Mouse (Mus musculus): ENCODE data around the gene Gm5244. TPM values are rescaled to one million over a fixed set of nuclear protein-coding genes. Genes with fewer than 3 reads are reported as not detected.
A peak's percentile ranks its signal among the peaks of the same experiment; 100 is the strongest.

Gene Gm5244
- polyA plus RNA-seq (2015; fragmentation: Nextera tagmentation; extraction: Ambion mirVana): not detected in 2 replicates

- no peak within 1 kb of the TSS for H3K4me3 ChIP-seq
- H3K9ac ChIP-seq: no peak within 1 kb of the TSS
- H3K4me1 ChIP-seq: no peaks in the 10 kb centered on the region
- H3K27ac ChIP-seq: no peak within 1 kb of the TSS
- no peaks in the 10 kb centered on the region for H3K27me3 ChIP-seq
- no peaks in the 10 kb centered on the region for H3K9me3 ChIP-seq
- no peak within 1 kb of the TSS for H3K4me2 ChIP-seq
- no peak for ATAC-seq (ENCODE audit: insufficient number of reproducible peaks, low FRiP score, low TSS enrichment, low read depth)
- H3K36me3 ChIP-seq: no peaks in the 10 kb centered on the region
Measured at GRCm38 (mm10) chr19:12846382-12846781, at the start of gene Gm5244. Gm5244 (plus strand) TSS chr19:12846682.

GRCm38 (mm10) chr19:12797071-12797470, 49.4 kb upstream of the Gm5244 start:
- Histone ChIP-seq H3K36me3 (no peaks in the 10 kb centered on the region), H3K9me3 (no peaks in the 10 kb centered on the region), H3K4me2 (peak overlapping the region; percentile 70), H3K4me1 (0 out of 2 replicates have a peak, but pooled peaks cover 2% of the 10 kb centered on the region), H3K27me3 (no peaks in the 10 kb centered on the region), H3K9ac (peak overlapping the region; percentile 50; the same call in 1 of the 2 replicates), H3K27ac (peak overlapping the region; percentile 100), H3K4me3 (peak overlapping the region; percentile 99)
- ATAC-seq (ENCODE audit: insufficient number of reproducible peaks, low FRiP score, low TSS enrichment, low read depth): no peak
- under 1% methylated on average over 7 of the region's 7 CpGs for WGBS

- no peak for ATAC-seq (ENCODE audit: insufficient number of reproducible peaks, low FRiP score, low TSS enrichment, low read depth)
- Histone ChIP-seq H3K27ac (no peak overlapping the region), H3K9ac (no peak overlapping the region), H3K4me3 (no peak overlapping the region), H3K9me3 (no peaks in the 10 kb centered on the region), H3K36me3 (no peaks in the 10 kb centered on the region), H3K4me1 (no peaks in the 10 kb centered on the region), H3K27me3 (no peaks in the 10 kb centered on the region), H3K4me2 (no peak overlapping the region)
- WGBS: 80% methylated on average over 4 of the region's 4 CpGs
Measured at GRCm38 (mm10) chr19:12798404-12798803, 48.1 kb upstream of the Gm5244 start.

- no peaks in the 10 kb centered on the region for H3K4me1 ChIP-seq
- no peak overlapping the region for H3K27ac ChIP-seq
- H3K27me3 ChIP-seq: no peaks in the 10 kb centered on the region
- ATAC-seq (ENCODE audit: insufficient number of reproducible peaks, low FRiP score, low TSS enrichment, low read depth): no peak
- no peaks in the 10 kb centered on the region for H3K36me3 ChIP-seq
- H3K9me3 ChIP-seq: no peaks in the 10 kb centered on the region
- no peak overlapping the region for H3K9ac ChIP-seq
- no peak overlapping the region for H3K4me2 ChIP-seq
- no peak overlapping the region for H3K4me3 ChIP-seq
- 83% methylated on average over 3 of the region's 3 CpGs for WGBS
Measured at GRCm38 (mm10) chr19:12799081-12799480, 47.4 kb upstream of the Gm5244 start.

GRCm38 (mm10) chr19:12800621-12801020, 45.9 kb upstream of the Gm5244 start:
- Histone ChIP-seq H3K9me3 (no peaks in the 10 kb centered on the region), H3K27ac (no peak overlapping the region), H3K4me3 (no peak overlapping the region), H3K36me3 (no peaks in the 10 kb centered on the region), H3K27me3 (no peaks in the 10 kb centered on the region), H3K4me2 (no peak overlapping the region), H3K4me1 (no peaks in the 10 kb centered on the region), H3K9ac (no peak overlapping the region)
- 74% methylated on average over 2 of the region's 2 CpGs for WGBS
- ATAC-seq (ENCODE audit: insufficient number of reproducible peaks, low FRiP score, low TSS enrichment, low read depth): no peak

- Histone ChIP-seq H3K9ac (no peak overlapping the region), H3K9me3 (no peaks in the 10 kb centered on the region), H3K4me2 (no peak overlapping the region), H3K27me3 (no peaks in the 10 kb centered on the region), H3K4me1 (no peaks in the 10 kb centered on the region), H3K4me3 (no peak overlapping the region), H3K27ac (no peak overlapping the region), H3K36me3 (no peaks in the 10 kb centered on the region)
- no peak for ATAC-seq (ENCODE audit: insufficient number of reproducible peaks, low FRiP score, low TSS enrichment, low read depth)
- 65% methylated on average over 3 of the region's 3 CpGs for WGBS
Measured at GRCm38 (mm10) chr19:12801046-12801445, 45.4 kb upstream of the Gm5244 start.

GRCm38 (mm10) chr19:12802830-12803229, 43.7 kb upstream of the Gm5244 start:
- Histone ChIP-seq H3K9ac (no peak overlapping the region), H3K9me3 (no peaks in the 10 kb centered on the region), H3K27me3 (no peaks in the 10 kb centered on the region), H3K4me3 (no peak overlapping the region), H3K4me1 (no peaks in the 10 kb centered on the region), H3K27ac (no peak overlapping the region), H3K36me3 (no peaks in the 10 kb centered on the region), H3K4me2 (no peak overlapping the region)
- ATAC-seq (ENCODE audit: insufficient number of reproducible peaks, low FRiP score, low TSS enrichment, low read depth): no peak
- 75% methylated on average over 3 of the region's 3 CpGs for WGBS

- H3K4me3 ChIP-seq: no peak overlapping the region
- no peaks in the 10 kb centered on the region for H3K4me1 ChIP-seq
- 100% methylated on average over 1 of the region's 1 CpGs for WGBS
- H3K27me3 ChIP-seq: no peaks in the 10 kb centered on the region
- no peak overlapping the region for H3K27ac ChIP-seq
- no peak overlapping the region for H3K4me2 ChIP-seq
- H3K9ac ChIP-seq: no peak overlapping the region
- H3K9me3 ChIP-seq: no peaks in the 10 kb centered on the region
- no peak for ATAC-seq (ENCODE audit: insufficient number of reproducible peaks, low FRiP score, low TSS enrichment, low read depth)
- no peaks in the 10 kb centered on the region for H3K36me3 ChIP-seq
Measured at GRCm38 (mm10) chr19:12804237-12804636, 42.2 kb upstream of the Gm5244 start.

GRCm38 (mm10) chr19:12805730-12806129, 40.8 kb upstream of the Gm5244 start:
- H3K36me3 ChIP-seq: no peaks in the 10 kb centered on the region
- H3K9me3 ChIP-seq: no peaks in the 10 kb centered on the region
- no peaks in the 10 kb centered on the region for H3K4me1 ChIP-seq
- WGBS: 80% methylated on average over 3 of the region's 3 CpGs
- ATAC-seq (ENCODE audit: insufficient number of reproducible peaks, low FRiP score, low TSS enrichment, low read depth): no peak
- H3K4me3 ChIP-seq: no peak overlapping the region
- no peak overlapping the region for H3K4me2 ChIP-seq
- H3K27ac ChIP-seq: no peak overlapping the region
- no peaks in the 10 kb centered on the region for H3K27me3 ChIP-seq
- no peak overlapping the region for H3K9ac ChIP-seq

GRCm38 (mm10) chr19:12806214-12806613, 40.3 kb upstream of the Gm5244 start:
- Histone ChIP-seq H3K9me3 (no peaks in the 10 kb centered on the region), H3K27ac (no peak overlapping the region), H3K36me3 (no peaks in the 10 kb centered on the region), H3K4me1 (no peaks in the 10 kb centered on the region), H3K9ac (no peak overlapping the region), H3K4me3 (no peak overlapping the region), H3K4me2 (no peak overlapping the region), H3K27me3 (no peaks in the 10 kb centered on the region)
- no peak for ATAC-seq (ENCODE audit: insufficient number of reproducible peaks, low FRiP score, low TSS enrichment, low read depth)
- WGBS: 71% methylated on average over 2 of the region's 2 CpGs

- H3K4me2 ChIP-seq: no peak overlapping the region
- H3K27me3 ChIP-seq: no peaks in the 10 kb centered on the region
- WGBS: 52% methylated on average over 1 of the region's 1 CpGs
- H3K4me1 ChIP-seq: no peaks in the 10 kb centered on the region
- no peak overlapping the region for H3K27ac ChIP-seq
- no peak overlapping the region for H3K4me3 ChIP-seq
- H3K9ac ChIP-seq: no peak overlapping the region
- ATAC-seq (ENCODE audit: insufficient number of reproducible peaks, low FRiP score, low TSS enrichment, low read depth): no peak
- no peaks in the 10 kb centered on the region for H3K36me3 ChIP-seq
- H3K9me3 ChIP-seq: no peaks in the 10 kb centered on the region
Measured at GRCm38 (mm10) chr19:12812644-12813364, 33.7 kb upstream of the Gm5244 start.

GRCm38 (mm10) chr19:12813883-12814282, 32.6 kb upstream of the Gm5244 start:
- no peak overlapping the region for H3K4me3 ChIP-seq
- ATAC-seq (ENCODE audit: insufficient number of reproducible peaks, low FRiP score, low TSS enrichment, low read depth): no peak

GRCm38 (mm10) chr19:12818507-12818906, 28.0 kb upstream of the Gm5244 start:
- ATAC-seq (ENCODE audit: insufficient number of reproducible peaks, low FRiP score, low TSS enrichment, low read depth): no peak
- H3K4me1 ChIP-seq: no peaks in the 10 kb centered on the region
- no peaks in the 10 kb centered on the region for H3K36me3 ChIP-seq
- 88% methylated on average over 1 of the region's 1 CpGs for WGBS
- no peak overlapping the region for H3K4me2 ChIP-seq
- no peaks in the 10 kb centered on the region for H3K9me3 ChIP-seq
- H3K27ac ChIP-seq: no peak overlapping the region
- no peak overlapping the region for H3K4me3 ChIP-seq
- H3K27me3 ChIP-seq: no peaks in the 10 kb centered on the region
- H3K9ac ChIP-seq: no peak overlapping the region

More at GRCm38 (mm10) chr19:12813883-12814282, 32.6 kb upstream of the Gm5244 start:
- Histone ChIP-seq H3K9ac (no peak overlapping the region), H3K27me3 (no peaks in the 10 kb centered on the region), H3K36me3 (no peaks in the 10 kb centered on the region), H3K4me1 (no peaks in the 10 kb centered on the region), H3K4me2 (no peak overlapping the region), H3K9me3 (no peaks in the 10 kb centered on the region), H3K27ac (no peak overlapping the region)
- WGBS: 70% methylated on average over 1 of the region's 1 CpGs
